Mouse (Mus musculus) activated CD4-positive, CD25-positive, alpha-beta regulatory T cell, adult 4 months (primary cell): ENCODE results near the gene Lrrfip1. TPM values are rescaled to one million over a fixed set of nuclear protein-coding genes. Genes with fewer than 3 reads are reported as not detected.

Source experiments
- ATAC-seq: one replicate; pipeline ENCODE4 v1.8.0; 2017
- polyA plus RNA-seq, 2 experiments: library from polyadenylated mRNA; unstranded; fragments of 100-300 nt; shearing (Covaris generic); gene quantifications; one replicate each; pipeline ENCODE4 v1.2.1; 2017

The Lrrfip1 gene
- polyA plus RNA-seq, 2 experiments from 2014 or later, result 176 to 194 TPM

GRCm38 (mm10) chr1:90998891-90999611 lies 514 bp downstream of the Lrrfip1 start:
- no peak for ATAC-seq

DNA sequence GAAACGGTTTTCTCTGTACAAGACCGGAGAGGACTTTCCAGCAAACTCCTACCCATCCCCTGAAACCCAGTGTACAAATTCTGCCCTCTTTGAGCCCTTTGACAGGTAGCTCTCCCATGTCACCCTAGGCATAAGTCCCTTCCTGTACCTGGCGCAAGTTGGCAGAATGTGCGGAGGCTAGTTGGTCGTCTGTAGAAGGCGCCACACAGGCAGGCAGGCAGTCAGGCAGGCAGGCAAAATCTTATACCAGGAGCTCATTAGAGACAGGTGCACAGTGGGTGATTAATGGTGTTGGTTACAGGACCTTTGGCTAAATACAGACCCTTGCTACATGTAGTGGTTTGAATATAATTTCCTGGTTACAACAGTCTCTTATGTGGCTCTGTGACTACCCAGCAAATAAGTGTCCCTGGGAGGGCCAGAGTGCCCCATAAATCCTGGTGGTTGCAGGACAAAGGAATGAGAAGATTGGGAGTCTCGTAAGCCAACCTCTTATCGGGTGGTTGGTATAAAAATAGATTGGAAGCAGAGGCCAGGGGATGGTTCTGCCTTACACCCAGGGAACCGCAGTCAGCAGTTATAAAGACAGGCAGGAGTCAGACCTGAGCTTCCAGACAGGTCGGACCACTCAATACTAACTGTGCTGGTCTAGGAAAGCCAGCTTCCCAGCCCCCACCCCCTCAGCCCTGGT lies 1.5 kb downstream of the Lrrfip1 start:
- ATAC-seq, result no peak

- no peak for ATAC-seq
These were observed 2.6 kb downstream of the Lrrfip1 start for GRCm38 (mm10) chr1:91001101-91001500.

- no peak for ATAC-seq
These were observed 3.5 kb downstream of the Lrrfip1 start for GRCm38 (mm10) chr1:91001871-91002539.

- no peak for ATAC-seq
These were observed 4.1 kb downstream of the Lrrfip1 start for GRCm38 (mm10) chr1:91002641-91003040.

- no peak for ATAC-seq
These were observed 5.2 kb downstream of the Lrrfip1 start for GRCm38 (mm10) chr1:91003522-91004253.

- no peak for ATAC-seq
These were observed 7.5 kb downstream of the Lrrfip1 start for GRCm38 (mm10) chr1:91006037-91006436.

DNA sequence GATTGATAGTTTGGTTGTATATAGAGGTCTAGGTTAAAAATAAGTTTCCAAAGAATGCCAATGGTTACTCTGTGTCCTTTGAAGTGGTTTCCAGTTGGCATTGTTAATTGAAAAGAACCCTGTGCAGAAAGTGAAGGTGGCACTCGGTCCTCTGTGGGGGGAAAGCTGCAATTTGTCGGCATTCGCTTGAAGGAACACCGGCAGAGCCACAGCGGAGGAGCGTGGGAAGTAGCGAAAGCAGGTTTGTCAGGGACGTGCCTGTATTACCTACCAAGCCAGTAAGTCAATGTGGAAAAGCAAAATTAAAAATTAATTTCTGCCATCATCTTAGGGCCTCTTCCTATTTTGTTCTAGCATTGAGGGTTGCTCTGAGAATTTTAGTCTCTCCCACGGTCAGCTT lies 8.2 kb downstream of the Lrrfip1 start:
- no peak for ATAC-seq

GRCm38 (mm10) chr1:91008147-91008682 lies 9.7 kb downstream of the Lrrfip1 start:
- ATAC-seq, result no peak

- no peak for ATAC-seq
These were observed 10.2 kb downstream of the Lrrfip1 start for GRCm38 (mm10) chr1:91008746-91009145.

DNA sequence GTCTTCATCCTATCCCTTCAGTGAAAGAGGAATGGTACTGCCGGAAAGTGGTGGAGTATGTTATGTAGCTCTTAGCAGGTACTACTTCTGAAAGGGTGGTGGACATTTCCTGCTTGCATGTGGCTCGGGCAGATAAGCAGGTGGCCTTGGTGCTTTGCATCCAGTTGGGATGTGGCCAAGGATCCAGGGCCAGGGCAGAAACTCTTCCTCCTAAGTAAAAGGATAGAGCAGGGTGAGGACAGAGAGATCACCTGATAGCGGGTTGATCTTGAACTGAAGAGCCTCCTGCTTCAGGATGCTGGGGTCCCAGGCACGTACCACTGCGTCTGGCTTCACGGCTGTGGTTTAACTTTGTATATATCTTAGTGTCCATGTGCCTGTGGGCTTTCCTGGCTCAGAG lies 10.7 kb downstream of the Lrrfip1 start:
- no peak for ATAC-seq

GRCm38 (mm10) chr1:91010216-91010615 lies 11.7 kb downstream of the Lrrfip1 start:
- no peak for ATAC-seq

- no peak for ATAC-seq
These were observed 12.2 kb downstream of the Lrrfip1 start for GRCm38 (mm10) chr1:91010716-91011115.

GRCm38 (mm10) chr1:91011336-91011735 lies 12.8 kb downstream of the Lrrfip1 start:
- ATAC-seq, result no peak

DNA sequence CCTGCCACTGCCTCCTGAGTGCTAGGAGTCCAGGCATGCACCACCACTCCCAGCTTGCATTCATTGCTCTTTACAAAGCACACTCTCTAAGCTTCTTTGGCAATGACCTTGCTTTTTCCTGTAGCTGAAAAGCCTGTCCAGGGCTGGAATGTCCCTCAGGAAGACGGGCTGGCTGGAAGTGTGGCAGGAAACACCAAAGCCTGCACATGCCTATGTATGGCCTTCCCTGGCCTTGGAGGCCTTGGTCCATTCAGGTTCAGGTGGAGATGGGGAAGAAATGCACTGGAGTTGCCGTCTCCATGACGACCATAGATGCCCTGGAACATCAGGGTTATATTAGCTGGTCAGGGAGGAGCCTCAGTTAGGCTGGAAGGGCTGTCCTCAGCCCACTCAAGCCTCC lies 15.3 kb downstream of the Lrrfip1 start:
- no peak for ATAC-seq

DNA sequence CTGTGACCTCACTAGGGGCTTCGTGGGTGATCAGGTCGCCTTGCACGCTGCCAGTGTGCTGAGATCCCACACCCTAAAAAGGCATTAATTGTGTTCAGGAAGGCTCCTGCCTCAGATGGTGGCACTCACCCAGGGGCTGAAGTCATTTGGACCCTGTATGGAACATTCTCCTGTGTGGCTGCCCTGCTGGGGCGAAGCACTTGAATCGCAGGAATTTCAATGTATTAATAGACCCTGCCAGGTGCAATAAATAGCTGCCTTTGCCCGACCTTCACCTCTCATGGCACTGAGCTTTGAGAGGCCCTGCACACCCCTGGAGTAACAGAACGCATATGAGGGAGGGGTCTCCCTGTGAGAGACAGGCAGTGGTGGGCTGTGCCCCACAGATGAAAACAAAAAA lies 17.0 kb downstream of the Lrrfip1 start:
- no peak for ATAC-seq

- ATAC-seq, result no peak
These were observed 18.7 kb downstream of the Lrrfip1 start for GRCm38 (mm10) chr1:91017111-91017758.

DNA sequence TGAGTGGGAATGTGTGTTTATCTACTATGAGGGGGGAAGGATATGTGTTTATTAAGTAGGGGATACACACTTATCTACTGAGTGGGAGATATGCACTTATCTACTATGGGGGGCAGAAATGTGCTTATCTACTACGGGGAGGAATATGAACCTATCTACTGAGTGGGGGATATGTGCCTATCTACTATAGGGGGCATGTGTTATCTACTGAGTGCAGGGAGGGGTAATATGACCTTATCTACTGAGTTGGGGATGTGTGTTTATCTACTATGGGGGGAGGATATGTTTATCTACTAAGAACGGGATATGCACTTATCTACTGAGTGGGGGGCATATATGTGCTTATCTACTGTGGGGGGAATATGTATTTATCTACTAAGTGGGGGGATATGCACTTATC lies 20.8 kb downstream of the Lrrfip1 start:
- ATAC-seq, result no peak

- ATAC-seq, result no peak
These were observed 22.8 kb downstream of the Lrrfip1 start for GRCm38 (mm10) chr1:91021304-91021703.

DNA sequence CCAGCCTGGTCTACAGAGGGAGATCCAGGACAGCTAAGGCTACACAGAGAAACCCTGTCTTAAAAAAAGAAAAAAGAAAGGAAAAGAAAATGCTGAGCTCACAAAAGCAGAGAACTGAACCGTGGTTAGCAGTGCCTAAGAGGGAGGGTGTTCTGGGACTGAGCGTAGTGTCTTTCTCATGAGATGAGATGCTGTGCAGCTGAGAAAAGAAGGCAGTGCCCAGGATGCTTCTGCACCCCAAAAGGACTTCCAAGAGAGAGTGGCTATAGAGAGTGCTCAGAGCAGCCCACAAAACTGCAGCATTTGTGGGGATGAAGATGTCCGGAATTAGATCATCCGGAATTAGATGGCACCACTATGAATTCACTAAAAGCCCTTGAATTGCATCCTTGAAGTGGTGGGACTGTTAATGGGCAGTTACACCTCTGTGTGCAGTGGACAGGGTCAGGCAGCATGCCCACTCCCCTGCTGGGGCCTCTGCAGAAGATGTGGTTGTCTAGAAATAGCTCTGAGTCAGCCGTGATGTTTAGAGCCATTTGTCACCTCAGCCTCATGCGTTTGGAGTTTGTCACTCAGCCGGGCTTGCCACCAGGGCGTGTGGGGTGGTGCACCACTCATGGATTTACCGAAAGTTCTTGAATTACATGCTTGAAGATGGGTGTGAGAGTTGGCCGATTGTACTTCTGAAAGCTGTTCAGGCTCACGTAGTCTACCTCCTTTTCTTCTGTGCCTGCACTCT lies 23.8 kb downstream of the Lrrfip1 start:
- no peak for ATAC-seq

DNA sequence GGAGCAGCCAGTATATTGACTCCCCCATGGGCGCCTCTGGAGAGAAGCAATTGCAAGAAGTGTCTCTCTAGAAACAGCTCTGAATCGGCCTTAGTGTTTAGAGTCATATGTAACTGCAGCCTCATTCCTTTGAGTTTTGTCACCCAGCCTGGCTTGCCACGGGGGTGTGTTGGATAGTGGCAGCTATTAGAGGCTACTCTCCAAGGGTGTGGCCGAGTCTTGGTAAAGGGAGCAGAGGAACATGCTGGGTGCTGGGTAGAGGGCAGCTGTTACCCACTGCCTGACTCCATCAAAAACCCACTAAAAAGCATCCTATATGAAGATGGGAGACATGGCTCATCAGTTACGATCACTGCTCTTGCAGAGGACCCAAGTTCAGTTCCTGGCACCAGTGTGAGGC lies 24.7 kb downstream of the Lrrfip1 start:
- no peak for ATAC-seq

GRCm38 (mm10) chr1:91023960-91024359 lies 25.4 kb downstream of the Lrrfip1 start:
- ATAC-seq, result no peak
